Mouse (Mus musculus) mesoderm, embryonic 11.5 days (tissue): ENCODE results near the gene Tecpr1.

Source experiments
- DNase-seq: peaks from one replicate; pipeline ENCODE4 v3.0.0-alpha.2; 2012; ENCODE audit warnings: low read depth, low spot score

Gene Tecpr1

DNA sequence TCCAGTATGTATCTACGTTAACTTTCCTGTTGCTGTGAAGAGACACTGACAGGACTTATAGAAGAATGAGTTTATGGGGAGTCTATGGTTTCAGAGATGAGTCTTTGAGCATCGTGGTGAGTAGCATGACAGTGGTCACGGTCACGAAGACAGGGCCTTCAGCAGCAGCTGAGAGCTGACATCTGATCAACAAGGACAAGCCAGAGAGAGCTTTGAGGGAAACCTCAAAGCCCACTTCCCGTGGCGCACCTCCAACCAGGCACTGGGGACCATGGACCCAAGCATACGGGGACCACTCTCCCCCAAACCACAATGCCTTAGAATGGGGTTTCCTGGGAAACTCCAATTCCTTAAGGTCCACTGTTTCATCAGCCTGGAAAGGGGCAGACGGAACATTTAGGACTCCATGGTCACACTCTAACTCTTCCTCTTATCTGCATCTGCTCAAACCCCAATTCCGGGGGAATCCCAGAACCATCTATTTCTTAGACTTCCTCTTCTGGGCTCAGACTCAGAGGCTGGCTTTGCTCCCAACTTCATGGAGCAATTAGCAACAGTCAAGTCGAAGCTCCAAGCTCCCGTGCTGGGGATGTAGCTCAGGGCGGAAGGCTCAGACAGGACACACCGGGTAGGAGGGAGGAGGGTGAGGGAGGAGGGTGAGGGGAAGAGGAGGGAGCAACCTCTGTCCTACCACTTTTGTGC, 28.6 kb upstream of the Tecpr1 start:
- no peak for DNase-seq

DNA sequence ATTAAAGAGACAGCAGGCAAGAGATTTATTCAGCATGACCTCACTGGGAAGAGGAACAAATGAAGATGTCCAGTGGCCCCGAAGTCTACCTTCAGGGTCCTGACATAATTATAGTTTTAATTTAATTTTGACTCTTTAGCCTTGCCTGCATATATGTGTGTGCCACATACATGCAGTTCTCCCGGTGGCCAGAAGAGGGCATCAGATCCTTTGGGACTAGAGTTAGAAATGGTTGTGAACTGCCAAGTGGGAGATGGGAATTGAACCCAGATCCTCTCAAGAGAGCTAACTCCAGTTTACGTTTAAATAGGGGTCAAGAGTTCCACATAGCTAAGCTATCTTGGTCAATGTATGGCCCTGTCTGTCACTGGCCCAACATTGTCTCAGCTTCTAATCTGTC, 26.5 kb upstream of the Tecpr1 start:
- no peak for DNase-seq

DNA sequence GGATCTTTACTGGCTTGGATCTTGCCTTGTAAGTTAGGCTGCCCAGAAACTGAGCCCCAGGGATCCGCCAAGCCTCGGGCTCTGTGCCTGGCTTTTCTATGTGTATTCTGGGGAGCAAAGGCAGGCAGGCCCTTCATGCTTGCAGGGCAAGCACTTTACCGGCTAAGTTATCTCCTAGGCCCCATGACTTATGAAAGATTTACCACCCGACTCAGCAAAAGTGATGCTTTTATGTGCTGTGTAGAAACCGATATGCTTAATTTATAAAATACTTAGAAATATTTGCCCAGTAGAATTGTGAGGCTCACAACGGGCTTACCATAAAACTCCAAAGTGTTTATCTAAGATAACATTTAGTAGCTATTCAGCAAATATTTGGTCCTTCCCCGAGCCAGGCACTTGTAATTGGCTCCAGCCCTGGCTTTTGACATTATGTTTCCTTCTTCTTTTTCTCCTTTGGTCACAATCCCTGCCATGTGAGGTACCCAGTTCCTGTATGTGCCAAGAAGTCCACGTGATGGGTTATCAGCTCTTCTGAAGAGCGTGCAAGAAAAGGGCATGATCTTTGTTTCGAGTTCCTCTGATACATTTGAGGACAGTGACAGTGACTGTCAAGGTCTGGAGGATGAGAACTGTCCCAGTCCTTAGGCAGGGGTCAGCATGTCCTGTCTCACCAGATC, 24.6 kb upstream of the Tecpr1 start:
- DNase-seq: no peak

DNA sequence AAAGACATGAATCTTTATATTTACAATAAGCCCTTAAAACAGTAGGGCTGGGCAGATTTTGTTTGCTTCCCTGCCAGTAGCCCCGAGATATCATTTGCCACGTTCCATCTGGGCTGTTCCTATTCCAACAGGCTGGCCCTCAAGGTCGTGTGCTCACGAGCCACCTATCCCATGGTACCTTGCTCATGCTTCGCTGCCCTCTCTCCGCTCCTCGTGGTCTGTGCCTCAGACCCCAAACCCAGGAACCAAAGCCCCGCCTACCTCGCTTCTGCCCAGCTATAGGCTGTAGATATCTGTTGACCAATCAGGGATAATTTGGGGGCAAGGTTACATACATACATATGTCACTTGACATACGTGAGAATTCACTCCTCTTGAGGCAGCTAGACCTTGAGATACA, 23.9 kb upstream of the Tecpr1 start:
- DNase-seq: no peak

DNA sequence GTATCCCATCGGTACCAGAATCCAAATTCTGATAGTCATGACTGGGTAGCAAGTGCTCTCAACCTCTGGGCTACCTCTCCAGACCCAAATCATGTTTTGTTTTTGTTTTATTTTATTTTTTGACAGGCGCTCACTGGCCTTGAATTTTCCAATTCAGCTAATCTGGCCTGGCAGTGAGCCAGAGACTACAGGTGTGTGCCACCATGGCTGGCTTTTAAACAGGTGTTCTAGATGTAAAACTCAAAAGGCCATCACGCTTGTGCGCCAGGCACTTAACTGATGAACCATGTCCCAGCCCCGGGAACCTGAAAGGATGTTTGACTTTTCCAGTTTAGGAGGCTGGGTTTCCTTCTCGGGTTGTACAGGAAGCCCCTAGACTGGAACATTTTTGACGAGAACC, 23.3 kb upstream of the Tecpr1 start:
- DNase-seq: no peak

DNA sequence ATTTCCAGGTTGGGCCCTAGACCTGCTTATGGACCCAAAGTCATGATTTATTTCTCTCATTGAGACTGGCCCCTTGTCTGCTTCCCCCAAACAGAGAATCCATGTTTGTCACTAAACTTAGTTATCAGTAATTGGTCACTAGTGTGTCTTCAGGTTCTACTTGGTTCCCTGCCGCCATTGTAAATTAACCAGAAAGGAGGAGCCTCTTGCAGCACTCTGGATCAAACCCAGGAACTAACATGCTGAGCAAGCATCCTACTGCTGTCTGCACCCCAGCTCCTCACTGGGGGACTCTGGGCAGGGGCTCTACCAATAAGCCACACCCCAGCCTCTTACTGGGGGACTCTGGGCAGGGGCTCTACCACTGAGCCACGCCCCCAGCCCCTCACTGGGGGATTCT, 22.2 kb upstream of the Tecpr1 start:
- no peak for DNase-seq

- no peak for DNase-seq
These were observed 20.6 kb upstream of the Tecpr1 start, which contains the start of gene Bri3 for GRCm38 (mm10) chr5:144243901-144244487. Gene Bri3 (plus strand): TSS chr5:144244437.

DNA sequence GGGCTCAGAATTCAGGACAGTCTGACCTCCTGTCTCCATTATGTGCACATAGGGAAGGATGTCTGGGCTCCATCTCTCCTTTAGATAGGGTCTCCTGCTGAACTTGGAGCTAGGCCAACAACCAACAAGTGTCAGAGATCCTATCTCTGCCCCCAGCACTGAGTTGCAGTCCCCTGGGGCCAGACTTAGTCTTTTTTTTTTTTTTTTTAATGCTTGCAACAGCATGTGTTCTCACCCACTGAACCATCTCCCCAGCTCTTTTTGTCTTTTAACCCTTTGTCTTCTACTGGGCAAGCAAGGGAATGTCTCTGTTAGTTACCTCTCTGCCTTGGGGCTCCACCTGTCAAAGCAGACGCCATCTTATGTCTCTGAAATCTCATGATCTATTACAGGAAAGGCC, 15.6 kb upstream of the Tecpr1 start:
- DNase-seq: no peak

GRCm38 (mm10) chr5:144234714-144235113, 11.3 kb upstream of the Tecpr1 start:
- no peak for DNase-seq

DNA sequence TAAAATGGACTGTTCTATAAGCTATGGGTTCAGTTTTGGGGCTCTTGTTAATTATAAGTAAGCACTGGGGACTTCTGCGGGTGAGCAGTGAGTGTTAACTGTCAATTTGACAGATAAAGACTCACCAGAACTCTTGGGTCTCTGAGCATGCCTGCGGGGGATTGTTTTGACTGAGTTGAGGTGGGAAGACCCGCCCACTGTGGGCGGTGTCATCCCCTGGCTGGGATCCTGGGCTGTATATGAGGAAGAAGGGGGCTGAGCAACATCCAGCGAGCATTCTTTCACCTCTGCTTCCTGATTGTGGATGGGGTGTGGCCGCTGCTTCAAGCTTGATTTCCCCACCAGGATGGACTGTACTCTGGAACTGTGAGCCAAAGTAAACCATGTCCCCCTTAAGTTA, 10.8 kb upstream of the Tecpr1 start:
- no peak for DNase-seq

DNA sequence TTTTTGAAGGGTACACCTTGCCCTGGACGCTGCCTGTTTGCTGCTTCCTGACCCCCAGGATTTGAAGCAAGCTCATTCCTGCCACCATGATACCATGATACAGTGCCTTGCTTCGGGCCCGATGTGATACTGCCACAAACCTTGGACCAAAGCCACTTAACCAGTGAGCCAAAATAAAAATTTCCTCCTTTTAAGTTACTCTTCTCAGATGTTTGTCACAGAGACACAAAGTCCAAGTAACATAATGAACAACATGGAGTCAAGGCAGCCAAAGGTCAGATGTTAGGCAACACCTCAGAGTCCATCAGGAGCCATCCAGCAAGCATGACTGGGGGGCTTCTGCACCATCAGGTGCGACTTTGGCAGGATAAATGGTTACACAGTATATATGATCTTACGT, 9.1 kb upstream of the Tecpr1 start:
- no peak for DNase-seq

- DNase-seq: no peak
These were observed 8.0 kb upstream of the Tecpr1 start for GRCm38 (mm10) chr5:144231410-144231809.

GRCm38 (mm10) chr5:144230216-144230615, 6.8 kb upstream of the Tecpr1 start:
- no peak for DNase-seq

DNA sequence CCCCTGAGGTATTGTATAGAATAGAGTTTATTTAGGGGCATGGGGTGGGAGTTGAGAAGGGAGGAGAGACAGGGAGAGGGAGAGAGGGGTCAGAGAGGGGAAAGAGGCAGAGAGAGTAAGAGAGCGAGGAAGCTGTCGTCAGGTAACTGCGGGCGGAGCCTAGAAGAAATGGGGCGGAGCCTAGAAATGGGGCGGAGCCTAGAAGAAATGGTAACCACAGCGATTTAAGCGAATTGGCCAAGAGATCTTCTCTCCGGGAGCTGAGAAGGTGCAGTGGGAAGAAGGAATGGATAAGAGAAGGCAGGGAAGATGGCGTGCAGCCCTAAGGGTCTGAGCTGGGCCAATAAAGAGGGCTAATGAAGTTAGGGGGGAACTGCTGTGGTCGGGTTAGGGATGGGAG, 2.8 kb upstream of the Tecpr1 start:
- no peak for DNase-seq

- DNase-seq: no peak
These were observed 743 bp upstream of the Tecpr1 start for GRCm38 (mm10) chr5:144223899-144224816.

GRCm38 (mm10) chr5:144222811-144223502, 458 bp downstream of the Tecpr1 start:
- DNase-seq: no peak

GRCm38 (mm10) chr5:144221305-144221704, 2.1 kb downstream of the Tecpr1 start:
- no peak for DNase-seq

DNA sequence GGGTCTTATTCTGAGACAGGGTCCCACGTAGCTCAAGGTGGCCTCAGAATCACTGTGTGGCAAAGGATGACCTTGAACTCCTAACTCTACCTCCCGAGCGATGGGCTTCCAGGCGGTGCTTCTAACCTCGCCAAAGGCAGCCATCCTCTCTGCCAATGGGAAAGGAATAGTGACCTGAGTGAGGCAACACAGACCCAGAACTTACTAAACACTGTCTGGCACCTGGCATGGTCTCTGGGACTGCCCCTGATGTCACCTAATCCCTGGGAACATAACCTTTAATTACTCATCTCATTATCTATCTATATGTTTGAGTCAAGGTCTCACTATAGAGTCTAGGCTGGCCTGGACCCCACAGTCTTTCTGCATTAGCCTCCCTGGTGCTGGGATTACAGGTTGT, 3.5 kb downstream of the Tecpr1 start:
- no peak for DNase-seq

DNA sequence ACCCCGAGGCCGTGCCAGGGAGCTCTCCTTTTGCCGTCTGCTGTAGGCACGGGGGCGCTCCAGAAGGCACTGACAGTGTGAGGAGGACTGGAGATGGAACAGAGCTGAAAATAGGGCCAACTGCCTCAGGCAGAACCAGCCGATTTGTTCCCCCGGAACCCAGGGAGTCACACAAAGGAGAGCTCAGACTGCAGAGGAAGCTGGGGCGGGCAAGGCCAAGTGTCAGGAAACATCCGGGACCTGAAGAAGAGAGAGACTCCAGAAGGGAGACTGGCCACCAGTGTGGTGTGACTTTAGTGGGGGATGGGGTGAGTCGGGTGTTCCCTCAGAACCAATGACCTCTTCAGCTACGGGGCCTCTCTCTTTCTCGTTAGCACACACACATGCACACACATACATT, 4.1 kb downstream of the Tecpr1 start:
- peak; percentile 22 for DNase-seq

GRCm38 (mm10) chr5:144218061-144218460, 5.4 kb downstream of the Tecpr1 start:
- no peak for DNase-seq

- no peak for DNase-seq
These were observed 7.4 kb downstream of the Tecpr1 start for GRCm38 (mm10) chr5:144215992-144216391.
